Mouse (Mus musculus): Measurements from ENCODE around the gene Sel1l. TPM values are rescaled to one million over a fixed set of nuclear protein-coding genes. Genes with fewer than 3 reads are reported as not detected.
A peak's percentile ranks its signal among the peaks of the same experiment; 100 is the strongest.

Gene Sel1l
- polyA plus RNA-seq, 1 experiment from 2014 or later = 90.7 TPM

DNA sequence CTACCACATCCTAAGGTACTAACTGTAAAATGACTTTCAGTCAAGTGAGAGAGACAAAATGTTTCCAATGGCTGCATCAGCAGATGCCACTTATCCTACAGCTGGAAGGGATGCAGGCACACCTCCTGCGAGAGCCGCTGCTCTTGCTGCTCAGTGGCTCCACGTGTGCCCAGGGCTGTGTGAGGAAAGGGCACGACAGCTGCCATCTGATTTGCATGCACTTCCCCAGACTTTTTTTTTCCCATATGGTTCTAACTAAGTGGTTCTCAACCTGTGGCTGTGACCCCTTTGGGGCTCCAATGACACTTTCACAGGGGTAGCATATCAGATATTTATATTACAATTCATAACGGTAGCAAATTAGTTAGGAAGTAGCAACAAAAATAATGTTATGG lies 15.0 kb downstream of the Sel1l start:
- DNase-seq (ENCODE audit: low spot score) (peak; percentile 25), ATAC-seq (replicated peaks; ENCODE audit: low FRiP score, low TSS enrichment, low read depth) (no peak)
- Histone ChIP-seq H3K27ac (ENCODE audit: low read depth) (no peak overlapping the region), H3K4me1 (replicated peaks; ENCODE audit: control insufficient read depth, insufficient read depth, low read length) (no peaks in the 10 kb centered on the region), H3K9ac (ENCODE audit: low read length) (no peak overlapping the region), H3K27me3 (replicated peaks; ENCODE audit: control insufficient read depth, insufficient read depth, low read length) (no peaks in the 10 kb centered on the region), H3K36me3 (ENCODE audit: control insufficient read depth, insufficient read depth, low read length) (peaks cover 81% of the 10 kb centered on the region), H3K4me3 (ENCODE audit: low read depth, low read length) (no peak overlapping the region), H3K9me3 (ENCODE audit: control insufficient read depth, low read length) (no peaks in the 10 kb centered on the region), H3K4me2 (ENCODE audit: low read length) (no peak overlapping the region)
- 82% methylated on average over 5 of the region's 5 CpGs for WGBS

DNA sequence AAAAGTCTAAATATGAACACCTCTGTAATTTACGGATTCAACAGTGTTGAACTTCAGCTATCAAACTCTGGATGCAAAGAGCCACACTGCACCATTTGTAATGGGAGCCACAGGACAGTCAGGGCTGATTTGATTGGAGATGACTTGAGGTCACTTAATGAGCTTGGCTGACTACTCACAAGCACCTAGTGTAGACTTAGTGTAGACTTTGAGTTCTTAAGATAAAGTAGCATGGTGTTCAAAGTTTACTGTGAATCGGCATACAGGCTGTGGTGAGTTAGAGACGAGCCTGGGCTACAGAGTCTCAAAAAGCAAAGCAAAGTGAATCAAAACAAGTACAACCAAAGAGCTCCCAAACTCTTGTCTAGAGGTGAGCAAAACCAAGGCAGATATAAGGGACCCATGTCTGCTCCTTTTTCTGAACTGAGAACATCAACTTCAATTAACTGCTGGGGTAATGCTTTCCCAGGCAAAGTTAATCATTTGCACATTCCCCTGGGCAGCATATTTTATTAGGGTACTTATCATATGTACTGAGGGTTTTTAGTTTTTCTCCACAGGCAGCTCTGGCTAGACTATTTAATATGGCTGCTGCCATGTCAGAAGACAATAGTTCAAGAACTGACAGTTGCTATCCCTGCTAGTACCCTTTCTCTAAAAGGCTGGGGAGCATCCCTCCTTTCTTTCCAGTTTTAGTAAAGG lies 15.6 kb downstream of the Sel1l start:
- 87% methylated on average over 3 of the region's 3 CpGs for WGBS
- H3K27me3 ChIP-seq (replicated peaks; ENCODE audit: control insufficient read depth, insufficient read depth, low read length) = no peaks in the 10 kb centered on the region
- peak; percentile 43; the same call in 1 of the 2 replicates for ATAC-seq (replicated peaks; ENCODE audit: low FRiP score, low TSS enrichment, low read depth)

DNA sequence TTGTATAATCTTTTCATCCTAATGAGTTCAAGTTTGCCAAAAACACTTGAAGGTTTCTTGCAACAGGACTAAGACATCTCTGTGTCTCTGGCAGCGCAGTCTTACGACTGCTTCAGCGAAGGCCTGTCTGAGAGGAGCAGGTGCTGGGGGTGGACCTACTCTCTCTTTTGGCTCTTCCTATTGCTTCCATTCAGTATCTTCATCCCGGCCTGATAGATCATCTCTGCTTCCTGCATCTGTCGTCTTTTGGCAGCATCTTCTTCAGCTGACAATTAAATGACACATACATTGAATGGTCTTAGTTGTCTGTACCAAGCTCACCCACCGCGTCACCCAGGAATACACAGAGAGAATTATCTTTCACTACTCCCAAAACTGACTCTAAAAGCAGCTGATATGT lies 17.5 kb downstream of the Sel1l start:
- H3K36me3 ChIP-seq (ENCODE audit: control insufficient read depth, insufficient read depth, low read length) = peaks cover 82% of the 10 kb centered on the region
- no peak overlapping the region for H3K4me2 ChIP-seq (ENCODE audit: low read length)
- no peak for DNase-seq (ENCODE audit: low spot score)
- ATAC-seq (replicated peaks; ENCODE audit: low FRiP score, low TSS enrichment, low read depth) = no peak
- 90% methylated on average over 7 of the region's 7 CpGs for WGBS
- H3K27me3 ChIP-seq (replicated peaks; ENCODE audit: control insufficient read depth, insufficient read depth, low read length) = no peaks in the 10 kb centered on the region
- no peak overlapping the region for H3K9ac ChIP-seq (ENCODE audit: low read length)
- no peaks in the 10 kb centered on the region for H3K4me1 ChIP-seq (replicated peaks; ENCODE audit: control insufficient read depth, insufficient read depth, low read length)
- H3K27ac ChIP-seq (ENCODE audit: low read depth) = no peak overlapping the region
- no peaks in the 10 kb centered on the region for H3K9me3 ChIP-seq (ENCODE audit: control insufficient read depth, low read length)
- no peak overlapping the region for H3K4me3 ChIP-seq (ENCODE audit: low read depth, low read length)

More for the DNA sequence above, 15.6 kb downstream of the Sel1l start:
- Histone ChIP-seq H3K9ac (ENCODE audit: low read length) (no peak overlapping the region), H3K4me3 (ENCODE audit: low read depth, low read length) (no peak overlapping the region), H3K9me3 (ENCODE audit: control insufficient read depth, low read length) (no peaks in the 10 kb centered on the region), H3K4me2 (ENCODE audit: low read length) (no peak overlapping the region), H3K4me1 (replicated peaks; ENCODE audit: control insufficient read depth, insufficient read depth, low read length) (no peaks in the 10 kb centered on the region), H3K27ac (ENCODE audit: low read depth) (no peak overlapping the region), H3K36me3 (ENCODE audit: control insufficient read depth, insufficient read depth, low read length) (peaks cover 80% of the 10 kb centered on the region)
- peak; percentile 47 for DNase-seq (ENCODE audit: low spot score)

DNA sequence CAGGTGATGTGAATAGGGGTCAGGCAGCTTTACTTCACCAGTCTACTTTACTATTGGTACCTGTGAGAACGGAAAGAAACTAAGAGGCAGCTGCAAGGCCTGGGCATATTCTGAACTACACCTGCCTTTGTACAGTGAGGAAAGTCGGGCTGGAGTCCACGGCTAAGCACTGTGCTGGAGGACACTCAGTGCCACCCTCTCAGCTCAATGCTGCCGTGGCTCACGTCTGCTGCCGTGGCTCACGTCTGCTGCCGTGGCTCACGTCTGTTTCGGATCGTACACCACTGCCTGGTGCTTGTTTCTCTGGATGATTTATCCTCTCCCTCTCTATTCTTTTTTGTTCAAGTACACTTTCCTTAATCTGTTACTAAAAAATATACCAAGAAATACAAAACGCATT lies 28.5 kb downstream of the Sel1l start:
- Histone ChIP-seq H3K4me2 (ENCODE audit: low read length) (no peak overlapping the region), H3K4me1 (replicated peaks; ENCODE audit: control insufficient read depth, insufficient read depth, low read length) (no peaks in the 10 kb centered on the region), H3K4me3 (ENCODE audit: low read depth, low read length) (no peak overlapping the region), H3K9me3 (ENCODE audit: control insufficient read depth, low read length) (no peaks in the 10 kb centered on the region), H3K27ac (ENCODE audit: low read depth) (no peak overlapping the region), H3K27me3 (replicated peaks; ENCODE audit: control insufficient read depth, insufficient read depth, low read length) (no peaks in the 10 kb centered on the region), H3K36me3 (ENCODE audit: control insufficient read depth, insufficient read depth, low read length) (peaks cover 86% of the 10 kb centered on the region), H3K9ac (ENCODE audit: low read length) (no peak overlapping the region)
- 92% methylated on average over 12 of the region's 12 CpGs for WGBS
- DNase-seq (ENCODE audit: low spot score) (no peak), ATAC-seq (replicated peaks; ENCODE audit: low FRiP score, low TSS enrichment, low read depth) (no peak)

DNA sequence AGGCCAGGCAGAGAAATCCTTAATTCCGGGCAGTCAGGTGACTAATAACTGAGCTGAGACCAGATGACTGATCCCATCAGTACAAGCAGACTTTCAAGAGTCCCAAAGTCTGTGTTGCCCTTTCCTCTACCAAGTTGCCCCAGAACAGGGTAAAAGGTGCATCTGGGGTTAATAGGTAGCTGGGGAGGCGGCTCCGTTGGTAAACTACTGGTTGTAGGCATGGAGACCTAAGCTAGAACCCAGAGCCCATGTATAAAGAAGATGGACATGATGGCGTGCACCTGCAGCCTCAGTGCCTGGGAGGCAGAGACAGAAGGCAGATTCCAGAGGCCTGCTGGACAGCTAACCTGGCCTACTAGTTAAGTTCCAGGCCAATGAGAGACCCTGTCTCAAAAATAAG lies 30.2 kb downstream of the Sel1l start:
- H3K27me3 ChIP-seq (replicated peaks; ENCODE audit: control insufficient read depth, insufficient read depth, low read length) = no peaks in the 10 kb centered on the region
- no peaks in the 10 kb centered on the region for H3K9me3 ChIP-seq (ENCODE audit: control insufficient read depth, low read length)
- peaks cover 86% of the 10 kb centered on the region for H3K36me3 ChIP-seq (ENCODE audit: control insufficient read depth, insufficient read depth, low read length)
- DNase-seq (ENCODE audit: low spot score) (no peak), ATAC-seq (replicated peaks; ENCODE audit: low FRiP score, low TSS enrichment, low read depth) (no peak)
- H3K4me1 ChIP-seq (replicated peaks; ENCODE audit: control insufficient read depth, insufficient read depth, low read length) = no peaks in the 10 kb centered on the region
- H3K27ac ChIP-seq (ENCODE audit: low read depth) = no peak overlapping the region
- no peak overlapping the region for H3K9ac ChIP-seq (ENCODE audit: low read length)
- 91% methylated on average over 4 of the region's 4 CpGs for WGBS
- no peak overlapping the region for H3K4me2 ChIP-seq (ENCODE audit: low read length)
- no peak overlapping the region for H3K4me3 ChIP-seq (ENCODE audit: low read depth, low read length)

DNA sequence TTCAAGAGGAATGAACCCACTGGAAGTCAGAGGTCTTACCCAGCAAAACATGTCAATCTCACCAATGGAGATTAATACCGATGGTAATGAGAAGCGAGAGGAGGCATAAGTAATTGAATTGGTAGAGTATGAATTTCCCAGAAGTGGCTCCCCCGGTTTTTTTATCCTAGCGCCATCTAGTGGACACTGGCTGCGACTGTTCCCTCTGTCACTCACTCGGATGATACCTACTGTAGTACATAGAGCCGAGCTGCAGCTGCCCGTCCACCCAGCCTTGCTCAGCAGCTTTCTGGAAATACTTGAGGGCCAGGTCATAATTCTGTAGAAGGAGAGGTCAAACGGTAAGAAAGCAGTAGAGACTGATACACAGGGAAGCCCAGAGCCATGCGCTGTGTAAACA lies 33.0 kb downstream of the Sel1l start:
- Histone ChIP-seq H3K27me3 (replicated peaks; ENCODE audit: control insufficient read depth, insufficient read depth, low read length) (no peaks in the 10 kb centered on the region), H3K9ac (ENCODE audit: low read length) (no peak overlapping the region), H3K4me2 (ENCODE audit: low read length) (no peak overlapping the region), H3K9me3 (ENCODE audit: control insufficient read depth, low read length) (no peaks in the 10 kb centered on the region), H3K36me3 (ENCODE audit: control insufficient read depth, insufficient read depth, low read length) (peaks cover 86% of the 10 kb centered on the region), H3K4me3 (ENCODE audit: low read depth, low read length) (no peak overlapping the region), H3K27ac (ENCODE audit: low read depth) (no peak overlapping the region), H3K4me1 (replicated peaks; ENCODE audit: control insufficient read depth, insufficient read depth, low read length) (no peaks in the 10 kb centered on the region)
- DNase-seq (ENCODE audit: low spot score) (peak; percentile 75), ATAC-seq (replicated peaks; ENCODE audit: low FRiP score, low TSS enrichment, low read depth) (peak; percentile 77; the same call in 1 of the 2 replicates)
- WGBS = 36% methylated on average over 10 of the region's 10 CpGs

DNA sequence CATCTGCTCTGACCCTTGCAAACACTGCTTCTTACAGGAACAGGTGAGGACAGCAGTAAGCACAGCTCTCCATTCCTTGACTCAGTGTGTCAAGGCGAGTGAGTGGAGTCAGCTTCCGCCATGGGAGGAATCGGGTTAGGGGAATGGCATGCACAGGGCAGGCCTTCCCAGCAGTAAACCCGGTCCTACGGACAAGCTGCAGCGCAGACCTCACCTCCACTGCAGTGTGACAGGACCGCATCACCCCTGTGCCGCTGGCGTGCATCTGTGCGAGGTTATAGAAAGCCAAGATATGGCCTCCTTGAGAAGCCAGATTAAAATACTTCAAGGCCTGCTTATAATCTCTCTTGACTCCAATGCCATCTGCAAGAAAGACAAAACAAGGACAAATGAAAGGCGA lies 33.4 kb downstream of the Sel1l start:
- Histone ChIP-seq H3K27me3 (replicated peaks; ENCODE audit: control insufficient read depth, insufficient read depth, low read length) (no peaks in the 10 kb centered on the region), H3K36me3 (ENCODE audit: control insufficient read depth, insufficient read depth, low read length) (peaks cover 88% of the 10 kb centered on the region), H3K27ac (ENCODE audit: low read depth) (no peak overlapping the region), H3K9ac (ENCODE audit: low read length) (no peak overlapping the region), H3K9me3 (ENCODE audit: control insufficient read depth, low read length) (no peaks in the 10 kb centered on the region), H3K4me2 (ENCODE audit: low read length) (no peak overlapping the region), H3K4me1 (replicated peaks; ENCODE audit: control insufficient read depth, insufficient read depth, low read length) (no peaks in the 10 kb centered on the region), H3K4me3 (ENCODE audit: low read depth, low read length) (no peak overlapping the region)
- DNase-seq (ENCODE audit: low spot score) (no peak), ATAC-seq (replicated peaks; ENCODE audit: low FRiP score, low TSS enrichment, low read depth) (no peak)
- WGBS = 94% methylated on average over 11 of the region's 11 CpGs

DNA sequence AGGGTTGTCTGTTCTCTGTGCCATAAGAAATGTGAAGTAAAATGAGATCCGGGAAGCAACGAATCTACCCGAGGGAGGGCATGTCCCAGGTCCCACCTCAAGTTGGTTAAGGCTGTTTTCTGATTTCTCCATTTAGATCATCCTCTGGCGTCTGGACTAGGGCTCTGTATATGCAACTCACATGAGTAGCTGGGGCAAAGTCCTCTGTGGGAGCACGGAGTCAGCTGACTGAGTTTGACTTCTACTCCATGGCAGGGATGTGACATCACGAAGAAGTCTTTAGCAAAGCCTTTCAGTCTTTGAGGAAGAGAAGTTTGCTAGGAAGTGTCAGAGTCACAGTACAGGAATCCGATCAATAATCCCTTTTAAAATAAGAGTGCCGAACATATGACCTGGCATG lies 40.0 kb downstream of the Sel1l start:
- H3K4me3 ChIP-seq (ENCODE audit: low read depth, low read length) = no peak overlapping the region
- H3K4me1 ChIP-seq (replicated peaks; ENCODE audit: control insufficient read depth, insufficient read depth, low read length) = no peaks in the 10 kb centered on the region; the same call in 1 of the 2 replicates
- ATAC-seq (replicated peaks; ENCODE audit: low FRiP score, low TSS enrichment, low read depth) (no peak), DNase-seq (ENCODE audit: low spot score) (no peak)
- H3K27me3 ChIP-seq (replicated peaks; ENCODE audit: control insufficient read depth, insufficient read depth, low read length) = no peaks in the 10 kb centered on the region
- no peak overlapping the region for H3K27ac ChIP-seq (ENCODE audit: low read depth)
- no peak overlapping the region for H3K9ac ChIP-seq (ENCODE audit: low read length)
- no peaks in the 10 kb centered on the region for H3K9me3 ChIP-seq (ENCODE audit: control insufficient read depth, low read length)
- H3K36me3 ChIP-seq (ENCODE audit: control insufficient read depth, insufficient read depth, low read length) = peaks cover 66% of the 10 kb centered on the region
- H3K4me2 ChIP-seq (ENCODE audit: low read length) = no peak overlapping the region
- WGBS = 93% methylated on average over 8 of the region's 8 CpGs

DNA sequence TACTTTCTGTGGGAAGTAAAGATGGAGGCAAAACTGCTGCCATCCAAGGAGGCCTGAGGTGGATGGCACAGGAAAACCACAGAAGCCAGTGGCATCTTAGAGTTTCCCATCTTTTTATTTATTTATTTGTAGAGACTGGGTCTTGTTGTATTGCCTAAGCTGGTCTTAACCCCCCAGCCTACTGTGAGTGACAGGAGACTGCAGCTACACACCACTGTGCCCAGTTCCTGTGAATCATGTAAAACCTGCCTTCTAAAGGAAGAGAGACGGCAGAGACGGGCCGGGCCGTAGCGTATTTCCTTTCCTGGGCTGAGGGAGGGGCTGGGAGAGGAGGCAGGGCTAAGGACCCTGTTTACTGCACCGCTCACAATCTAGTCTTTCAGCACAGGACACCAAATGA lies 41.2 kb downstream of the Sel1l start:
- H3K9me3 ChIP-seq (ENCODE audit: control insufficient read depth, low read length) = no peaks in the 10 kb centered on the region
- H3K9ac ChIP-seq (ENCODE audit: low read length) = no peak overlapping the region
- H3K36me3 ChIP-seq (ENCODE audit: control insufficient read depth, insufficient read depth, low read length) = peaks cover 55% of the 10 kb centered on the region

More for the DNA sequence above, 41.2 kb downstream of the Sel1l start:
- Histone ChIP-seq H3K27ac (ENCODE audit: low read depth) (no peak overlapping the region), H3K4me2 (ENCODE audit: low read length) (no peak overlapping the region), H3K4me1 (replicated peaks; ENCODE audit: control insufficient read depth, insufficient read depth, low read length) (no peaks in the 10 kb centered on the region; the same call in 1 of the 2 replicates), H3K27me3 (replicated peaks; ENCODE audit: control insufficient read depth, insufficient read depth, low read length) (no peaks in the 10 kb centered on the region), H3K4me3 (ENCODE audit: low read depth, low read length) (no peak overlapping the region)
- ATAC-seq (replicated peaks; ENCODE audit: low FRiP score, low TSS enrichment, low read depth) = no peak
- WGBS = 77% methylated on average over 6 of the region's 6 CpGs
- DNase-seq (ENCODE audit: low spot score) = no peak
